In genomic region chr15:86124359-86124758, GRCm38 (mm10) we compare ENCODE assay signal across 8 mouse cellular contexts.
DNase-seq lines count a peak whose midpoint lies in the region; ATAC-seq and TF ChIP-seq lines count a peak whose summit lies in the region.

No protein-coding gene starts in this region.

- no peaks in the 10 kb centered on the region for H3K4me1 ChIP-seq in cortical plate, adult 2 months (ENCODE audit: control insufficient read depth, insufficient read depth, low read length)

- TF ChIP-seq POLR2A in cortical plate, adult 2 months (IDR thresholded peaks at IDR 0.05; ENCODE audit: extremely low read depth, insufficient read depth, low read length), result no peak

- H3K4me3 ChIP-seq in cortical plate, adult 2 months (ENCODE audit: insufficient read depth, low read length), result no peak overlapping the region

- DNase-seq in adipocyte (ENCODE audit: low spot score), result peak; percentile 74
- peak; percentile 68 for DNase-seq in gastrocnemius, postnatal 25 days
- DNase-seq in kidney, postnatal 25 days, result peak; percentile 81 to 90
- DNase-seq in lung, adult 18-20 months, result peak; percentile 60 to 74
- DNase-seq in ovary, postnatal 14 days (ENCODE audit: low spot score), result peak; percentile 67
- peak; percentile 74 for DNase-seq in urinary bladder, postnatal 14 days (ENCODE audit: low spot score)

- TF ChIP-seq CTCF in cortical plate, adult 2 months (IDR thresholded peaks at IDR 0.05; ENCODE audit: extremely low read depth, insufficient read depth, low read length), result peak; percentile 64

- no peak overlapping the region for H3K27ac ChIP-seq in cortical plate, adult 2 months (ENCODE audit: insufficient read depth, low read length)

- peak; percentile 82 for ATAC-seq in CD4-positive, CD25-positive, alpha-beta regulatory T cell, adult 4 months
